Mouse (Mus musculus): ENCODE results near the gene Rbm47.

DNA sequence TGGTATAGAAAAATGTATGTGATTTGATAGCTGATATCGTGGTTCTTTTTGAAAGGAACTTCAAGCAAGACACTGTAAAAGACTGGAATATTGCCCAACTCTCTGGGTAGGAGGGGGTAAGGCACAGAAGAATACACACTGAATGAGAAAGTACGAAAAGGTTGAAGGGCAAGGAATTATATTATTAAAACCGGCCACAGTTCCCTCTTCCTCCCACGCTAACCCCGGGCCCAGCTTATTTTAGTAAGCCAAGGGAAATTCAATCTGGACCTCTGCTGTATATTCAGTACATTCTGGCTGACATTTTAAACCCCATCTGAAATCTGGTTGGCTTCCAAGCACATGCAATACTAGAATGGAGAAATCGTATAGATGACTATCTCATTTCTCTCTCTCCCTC, 46.8 kb upstream of the Rbm47 start:
- TF ChIP-seq CTCF (IDR thresholded peaks at IDR 0.05; ENCODE audit: borderline replicate concordance, control insufficient read depth, extremely low read depth, insufficient read depth, low read length, poor library complexity) (no peak), POLR2A (IDR thresholded peaks at IDR 0.05; ENCODE audit: control insufficient read depth, extremely low read depth, insufficient read depth, low read length, poor library complexity) (no peak)

Measured in thymus, adult 2 months (tissue).